Mouse (Mus musculus) megakaryocyte progenitor cell, adult 5-6 weeks (primary cell): ENCODE data around the gene Ubox5. TPM values are rescaled to one million over a fixed set of nuclear protein-coding genes. Genes with fewer than 3 reads are reported as not detected.

ENCODE experiments used
- ATAC-seq: replicated peaks from 2 replicates; pipeline ENCODE4 v1.8.0; 2016; ENCODE audit warnings: mild to moderate bottlenecking, moderate TSS enrichment, inconsistent platforms; ENCODE audit not compliant: poor library complexity
- total RNA-seq, 2 experiments: library from RNA; stranded (forward) in 1 of 2; stranded (reverse) in 1 of 2; fragments of 157-497, 149-512 nt in 1 of 2; fragments of 200-1000 nt in 1 of 2; gene quantifications; 2 replicates each; pipeline versions ENCODE4 v1.2.3 to v1.2.4; 2015 to 2017

Gene Ubox5
- total RNA-seq, 2 experiments from 2014 or later = 7.3 to 9.3 TPM

GRCm38 (mm10) chr2:130634739-130635411 is 5.0 kb upstream of the Ubox5 start:
- ATAC-seq = peak; percentile 15

GRCm38 (mm10) chr2:130634006-130634738 is 4.3 kb upstream of the Ubox5 start:
- ATAC-seq = no peak

GRCm38 (mm10) chr2:130632887-130633675 is 3.2 kb upstream of the Ubox5 start:
- ATAC-seq = no peak

- ATAC-seq = no peak
Observed at GRCm38 (mm10) chr2:130632416-130632815, 2.6 kb upstream of the Ubox5 start.

- peak; percentile 50 for ATAC-seq
Observed at GRCm38 (mm10) chr2:130629080-130629838, 579 bp downstream of the Ubox5 start.

- ATAC-seq = no peak
Observed at GRCm38 (mm10) chr2:130628424-130628823, 1.4 kb downstream of the Ubox5 start.

GRCm38 (mm10) chr2:130618972-130619371 is 10.9 kb downstream of the Ubox5 start:
- no peak for ATAC-seq

- ATAC-seq = peak; percentile 58
Observed at GRCm38 (mm10) chr2:130613091-130613490, 16.7 kb downstream of the Ubox5 start.

- ATAC-seq = no peak
Observed at GRCm38 (mm10) chr2:130602195-130602594, 27.6 kb downstream of the Ubox5 start.

GRCm38 (mm10) chr2:130598399-130598798 is 31.4 kb downstream of the Ubox5 start:
- ATAC-seq = no peak

GRCm38 (mm10) chr2:130597601-130598010 is 32.2 kb downstream of the Ubox5 start:
- peak; percentile 72 for ATAC-seq

- no peak for ATAC-seq
Observed at GRCm38 (mm10) chr2:130595596-130595995, 34.2 kb downstream of the Ubox5 start.

GRCm38 (mm10) chr2:130591016-130591415 is 38.8 kb downstream of the Ubox5 start:
- ATAC-seq = no peak

GRCm38 (mm10) chr2:130589761-130590160 is 40.1 kb downstream of the Ubox5 start:
- no peak for ATAC-seq

- ATAC-seq = no peak
Observed at GRCm38 (mm10) chr2:130589157-130589556, 40.7 kb downstream of the Ubox5 start.

GRCm38 (mm10) chr2:130588373-130588772 is 41.5 kb downstream of the Ubox5 start:
- peak; percentile 34; the same call in 1 of the 2 replicates for ATAC-seq

- ATAC-seq = no peak
Observed at GRCm38 (mm10) chr2:130586016-130586415, 43.8 kb downstream of the Ubox5 start.

GRCm38 (mm10) chr2:130583902-130584560 is 45.8 kb downstream of the Ubox5 start:
- no peak for ATAC-seq

- no peak for ATAC-seq
Observed at GRCm38 (mm10) chr2:130582552-130582951, 47.3 kb downstream of the Ubox5 start, which contains the start of gene Avp. Gene Avp, minus strand, starts transcription at chr2:130582554.

- ATAC-seq = no peak
Observed at GRCm38 (mm10) chr2:130581201-130581600, 48.6 kb downstream of the Ubox5 start.
